In genomic region chr6:117991928-117992327, GRCm38 (mm10) we compare ENCODE assay signal across 24 mouse cellular contexts. TPM values are rescaled to one million over a fixed set of nuclear protein-coding genes. Genes with fewer than 3 reads are reported as not detected.
DNase-seq lines count a peak whose midpoint lies in the region; ATAC-seq and TF ChIP-seq lines count a peak whose summit lies in the region.
"Had no signal": no experiment of that assay in that cellular context is flagged by ENCODE, and none has a peak within 500 bp of the region (broad histone marks: within the 10 kb centered on the region; RNA-seq: fewer than 3 reads in every experiment).

No protein-coding gene starts in this region.

- H3K4me1 ChIP-seq in lung, embryonic 16.5 days (replicated peaks; ENCODE audit: control insufficient read depth, insufficient read depth, low read length) = no peaks in the 10 kb centered on the region
- H3K4me1 ChIP-seq in lung, postnatal 0 days (ENCODE audit: insufficient read depth, low read depth, low read length) = no peaks in the 10 kb centered on the region

- peak; percentile 51; the same call in 1 of the 2 replicates for ATAC-seq in frontal cortex, adult (ENCODE audit: low TSS enrichment)
- peak; percentile 78 for ATAC-seq in lung, embryonic 16.5 days (ENCODE audit: low read depth)
- peak; percentile 33; the same call in 1 of the 2 replicates for ATAC-seq in lung, postnatal 0 days
- ATAC-seq: activated CD4-positive, CD25-positive, alpha-beta regulatory T cell, adult 4 months; CD4-positive, CD25-positive, alpha-beta regulatory T cell, adult 4 months; Patski had no signal

- no peaks in the 10 kb centered on the region for H3K27me3 ChIP-seq in lung, embryonic 16.5 days (ENCODE audit: control insufficient read depth, insufficient read depth, low read depth, low read length)
- no peaks in the 10 kb centered on the region for H3K27me3 ChIP-seq in lung, postnatal 0 days (replicated peaks; ENCODE audit: insufficient read depth, low read length)

- no peak for DNase-seq in frontal cortex, postnatal 10 days (ENCODE audit: low spot score in 2 of 2)
- no peak for DNase-seq in lung, adult 18-20 months
- peak; percentile 12 for DNase-seq in lung, postnatal 0 days (ENCODE audit: low spot score)
- no peak for DNase-seq in lung, postnatal 4 days
- DNase-seq in brain, adult 2 months (ENCODE audit: low read depth, low spot score) = peak; percentile 50
- no peak for DNase-seq in MN1 (ENCODE audit: low spot score)
- DNase-seq: adrenal gland, adult 2 months; adrenal gland, adult 8-10 months; adrenal gland, postnatal 10 days; adrenal gland, postnatal 14 days; adrenal gland, postnatal 25 days; adrenal gland, postnatal 36 days; B cell, adult 2 months; cerebellum, adult 11 months; cerebellum, adult 11-12 months; cerebellum, adult 18-20 months; cerebellum, adult 2 months had no signal

- H3K36me3 ChIP-seq in lung, embryonic 16.5 days (ENCODE audit: control insufficient read depth, insufficient read depth, low read length) = no peaks in the 10 kb centered on the region
- no peaks in the 10 kb centered on the region for H3K36me3 ChIP-seq in lung, postnatal 0 days (ENCODE audit: insufficient read depth, low read length)
- H3K36me3 ChIP-seq: G1E had no signal

- TF ChIP-seq CTCF in lung, postnatal 0 days (IDR thresholded peaks at IDR 0.05) = no peak

- no peaks in the 10 kb centered on the region for H3K9me3 ChIP-seq in lung, embryonic 16.5 days (ENCODE audit: control insufficient read depth, low read length)
- no peaks in the 10 kb centered on the region for H3K9me3 ChIP-seq in lung, postnatal 0 days (ENCODE audit: low read length)
- H3K9me3 ChIP-seq: G1E had no signal

- WGBS in lung, embryonic 16.5 days = 51% methylated on average over 8 of the region's 8 CpGs
- WGBS in lung, postnatal 0 days = 40% methylated on average over 8 of the region's 8 CpGs

- no peak overlapping the region for H3K27ac ChIP-seq in lung, embryonic 16.5 days (ENCODE audit: low read length)
- no peak overlapping the region for H3K27ac ChIP-seq in lung, postnatal 0 days (ENCODE audit: low read length)

- H3K4me3 ChIP-seq in lung, embryonic 16.5 days (ENCODE audit: low read length) = no peak overlapping the region
- H3K4me3 ChIP-seq in lung, postnatal 0 days (ENCODE audit: low read depth, low read length) = no peak overlapping the region

- no peak overlapping the region for H3K4me2 ChIP-seq in lung, embryonic 16.5 days (ENCODE audit: low read depth, low read length)
- no peak overlapping the region for H3K4me2 ChIP-seq in lung, postnatal 0 days (replicated peaks; ENCODE audit: low read depth, low read length)

- no peak overlapping the region for H3K9ac ChIP-seq in lung, embryonic 16.5 days (ENCODE audit: low read length)
- no peak overlapping the region for H3K9ac ChIP-seq in lung, postnatal 0 days (replicated peaks; ENCODE audit: low read depth)

- no peak for TF ChIP-seq EP300 in lung, postnatal 0 days (IDR thresholded peaks at IDR 0.05)

RNA-seq across cellular contexts. Expression of gene Rasgef1a, which starts 19.3 kb away (rescaled TPM):
- 6.1 and 6.3 TPM in 2 replicates for polyA plus RNA-seq in lung, embryonic 16.5 days (2015; fragmentation: Nextera tagmentation; extraction: Ambion mirVana)
- polyA plus RNA-seq in lung, postnatal 0 days (2015; fragmentation: Nextera tagmentation; extraction: Ambion mirVana) = 26.3 and 35.2 TPM in 2 replicates
- polyA plus RNA-seq: G1E had no signal

RNA-seq across cellular contexts. Expression of gene Fxyd4, which starts 54.4 kb away (rescaled TPM):
- 6.1 and 6.6 TPM in 2 replicates for polyA plus RNA-seq in lung, embryonic 16.5 days (2015; fragmentation: Nextera tagmentation; extraction: Ambion mirVana)
- polyA plus RNA-seq in lung, postnatal 0 days (2015; fragmentation: Nextera tagmentation; extraction: Ambion mirVana) = 12.4 and 19.8 TPM in 2 replicates
- polyA plus RNA-seq: adrenal gland, adult 2 months; brain, embryonic 14.5 days; cerebellum, adult 2 months; G1E had no signal

Comparison
In these comparisons a context has a peak if more than half of its experiments do, and no peak if none do; other contexts are left out.
1. DNase-seq: peak in lung, postnatal 0 days (single experiment) and brain, adult 2 months (single experiment); none in frontal cortex, postnatal 10 days (0 of 2), lung, adult 18-20 months (0 of 2), lung, postnatal 4 days (0 of 2) and MN1 (single experiment).
2. Peak in every context shown above with its lines, with median percentiles within 50 percentile points of each other: ATAC-seq.